Mouse (Mus musculus) MN1 (cell line): ENCODE data around the gene Erbb3.

Source experiments
- DNase-seq: peaks from one replicate; pipeline ENCODE4 v3.0.0-alpha.2; 2016; ENCODE audit warnings: low spot score

The Erbb3 gene

GRCm38 (mm10) chr10:128526366-128527356 lies 62.8 kb downstream of the Erbb3 start:
- DNase-seq: peak; percentile 55

- peak; percentile 100 for DNase-seq
Observed at GRCm38 (mm10) chr10:128525671-128526308, 63.7 kb downstream of the Erbb3 start, which contains the start of gene Esyt1. Gene Esyt1 (minus strand): TSS chr10:128525871.

- DNase-seq: peak; percentile 91
Observed at GRCm38 (mm10) chr10:128524732-128525662, 64.5 kb downstream of the Erbb3 start.

- peak; percentile 70 for DNase-seq
Observed at GRCm38 (mm10) chr10:128524111-128524731, 65.2 kb downstream of the Erbb3 start.

- no peak for DNase-seq
Observed at GRCm38 (mm10) chr10:128522351-128522750, 67.1 kb downstream of the Erbb3 start.

GRCm38 (mm10) chr10:128520591-128520990 lies 68.9 kb downstream of the Erbb3 start:
- no peak for DNase-seq

- DNase-seq: peak; percentile 60
Observed at GRCm38 (mm10) chr10:128518833-128519232, 70.6 kb downstream of the Erbb3 start.
